Mouse (Mus musculus): ENCODE measurements around the gene Misp.

Misp gene

GRCm38 (mm10) chr10:79877757-79878156, 57.0 kb downstream of the Misp start:
- no peak for DNase-seq

GRCm38 (mm10) chr10:79879527-79879926, 58.7 kb downstream of the Misp start:
- DNase-seq, result no peak

All from cerebellum, adult 18-20 months (tissue).